Mouse (Mus musculus): ENCODE measurements at regions not wholly inside any gene's neighbourhood (a gene's known extent, or its start where the extent isn't known, plus 50 kb on each side); places are given as distances from the start of the nearest gene placed in this dataset.

DNA sequence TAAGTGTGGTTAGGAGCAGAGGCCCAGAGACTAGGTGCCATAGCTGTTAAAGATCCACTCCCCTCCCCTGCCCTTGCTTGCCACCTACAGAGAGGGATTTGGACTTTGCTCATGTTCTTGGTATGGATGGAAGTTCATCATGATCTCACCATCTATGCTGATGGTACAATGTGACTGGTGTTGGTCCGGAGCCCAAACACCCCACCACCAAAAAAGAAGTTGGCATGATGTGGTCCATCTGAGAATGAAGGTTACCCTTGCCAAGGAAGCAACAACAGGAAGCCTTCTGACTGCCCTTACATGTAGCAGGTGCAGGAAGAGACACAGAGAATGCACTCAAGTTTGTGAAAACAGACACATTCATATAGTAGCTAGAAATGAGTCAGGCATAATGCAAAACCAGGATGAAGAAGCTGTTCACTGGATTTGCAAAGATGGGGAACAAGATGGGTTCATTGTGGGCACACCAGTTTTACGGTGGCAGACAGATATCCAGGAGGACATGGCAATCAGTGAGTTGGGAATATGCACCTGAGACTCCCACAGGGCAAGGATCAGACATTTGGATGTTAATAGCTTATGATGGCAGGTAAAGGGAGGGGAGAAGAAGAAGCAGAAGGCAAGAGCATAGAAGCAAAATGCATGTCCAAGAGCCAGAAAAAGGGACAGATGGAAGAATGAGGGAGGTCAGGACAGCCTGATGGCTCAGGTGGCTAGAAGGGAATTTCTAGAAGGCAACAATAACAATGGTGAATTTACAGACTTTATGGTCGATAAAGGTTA lies 420.8 kb downstream of the Prdm2 start:
- TF ChIP-seq CTCF (IDR thresholded peaks at IDR 0.05; ENCODE audit: low read depth) (no peak), EP300 (IDR thresholded peaks at IDR 0.05; ENCODE audit: low read depth) (no peak)

Measured in liver, embryonic 14.5 days (tissue).